Mouse (Mus musculus) activated CD4-positive, CD25-positive, alpha-beta regulatory T cell (primary cell): ENCODE measurements around the gene Gm17374. TPM values are rescaled to one million over a fixed set of nuclear protein-coding genes. Genes with fewer than 3 reads are reported as not detected.

ENCODE experiments used
- polyA plus RNA-seq, 2 experiments: library from polyadenylated mRNA; unstranded; fragments of 100-300 nt; shearing (Covaris generic); gene quantifications; one replicate each; pipeline ENCODE4 v1.2.1; 2017

Gm17374 gene
- not detected for polyA plus RNA-seq

DNA sequence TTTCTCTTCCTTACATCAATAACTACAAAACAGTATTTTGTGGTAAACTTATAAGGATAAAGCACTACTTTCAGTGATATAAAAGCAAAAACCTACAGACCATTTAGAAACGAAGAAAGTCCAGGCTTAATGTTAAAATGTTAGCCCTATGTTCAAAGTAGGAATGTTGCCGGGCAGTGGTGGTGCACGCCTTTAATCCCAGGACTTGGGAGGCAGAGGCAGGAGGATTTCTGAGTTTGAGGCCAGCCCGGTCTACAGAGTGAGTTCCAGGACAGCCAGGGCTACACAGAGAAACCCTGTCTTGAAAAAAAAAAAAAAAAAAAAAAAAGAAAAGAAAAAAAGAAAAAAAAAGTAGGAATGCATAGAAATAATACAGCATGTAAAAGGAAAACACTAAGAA, at the start of gene Gm17374:
Gm17374 (plus strand) TSS at position 301 of the 400 bp plus-strand sequence.

DNA sequence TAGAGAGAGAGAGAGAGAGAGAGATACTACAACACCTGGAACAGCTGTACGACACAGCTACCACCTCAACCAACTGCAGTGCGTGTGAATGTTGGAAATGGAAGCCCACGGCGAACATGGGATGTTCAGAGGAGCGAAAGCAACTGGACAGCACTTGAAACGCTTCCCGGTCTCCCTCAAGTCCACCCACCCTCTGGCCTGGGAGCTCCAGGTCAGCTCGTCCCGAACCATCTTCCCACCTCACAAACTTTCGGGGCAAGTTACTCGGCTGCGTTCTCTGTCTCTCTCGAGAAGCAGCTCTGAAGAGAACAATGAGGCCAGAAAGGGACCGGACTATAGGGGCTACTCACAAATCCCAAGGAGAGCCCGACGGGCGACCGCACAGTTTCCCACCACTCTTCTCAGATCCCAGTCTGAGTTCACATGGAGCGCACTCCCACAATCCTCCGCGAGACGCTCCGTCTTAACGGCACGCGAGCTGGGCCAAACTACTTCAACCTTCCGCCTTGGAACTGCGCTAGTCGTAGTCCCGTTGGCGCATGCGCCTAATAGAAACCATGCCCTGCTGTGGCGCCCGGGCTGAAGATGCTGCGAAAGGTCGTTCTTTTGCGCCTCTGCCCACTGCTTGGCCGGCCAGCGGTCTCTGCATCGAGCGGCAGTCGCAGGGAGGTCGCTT, 18.4 kb downstream of the Gm17374 start, which contains the start of the genes Esf1 and Ndufaf5:
Esf1 (minus strand) TSS at position 438 of the 676 bp plus-strand sequence.
Ndufaf5 (plus strand) TSS at position 523 of the 676 bp plus-strand sequence.

Other genes with a start within 250 kb of the Gm17374 start
- 100 to 1,000 TPM in 1 of 2 experiments, 10 to 100 TPM in 1; 84.0 to 103 TPM for gene Tasp1, start 85.2 kb upstream of the Gm17374 start, polyA plus RNA-seq
- gene Esf1, start 18.5 kb downstream of the Gm17374 start, polyA plus RNA-seq, result 10 to 100 TPM; 16.0 to 24.6 TPM
- gene Ndufaf5, start 18.6 kb downstream of the Gm17374 start, polyA plus RNA-seq, result 10 to 100 TPM; 16.9 to 17.9 TPM
- under 1 TPM in 1 of 2 experiments, not detected in 1; 0.26 TPM for gene Sel1l2, start 237.7 kb downstream of the Gm17374 start, polyA plus RNA-seq
- gene Macrod2, start 243.3 kb downstream of the Gm17374 start, polyA plus RNA-seq, result 1 to 10 TPM in 1 of 2 experiments, not detected in 1; 1.3 TPM